Mouse (Mus musculus) lung, postnatal 0 days (tissue): ENCODE measurements around the gene Zfp108.
A peak's percentile ranks its signal among the peaks of the same experiment; 100 is the strongest.

Experiments used
- CTCF ChIP-seq: IDR thresholded peaks from 2 replicates; pipeline ENCODE4 v1.5.1; 2016; ENCODE audit warnings: antibody characterized with exemption, mild to moderate bottlenecking
- EP300 ChIP-seq: IDR thresholded peaks from 2 replicates; pipeline ENCODE4 v1.6.1; 2016; ENCODE audit warnings: antibody characterized with exemption, mild to moderate bottlenecking, control low read depth

DNA sequence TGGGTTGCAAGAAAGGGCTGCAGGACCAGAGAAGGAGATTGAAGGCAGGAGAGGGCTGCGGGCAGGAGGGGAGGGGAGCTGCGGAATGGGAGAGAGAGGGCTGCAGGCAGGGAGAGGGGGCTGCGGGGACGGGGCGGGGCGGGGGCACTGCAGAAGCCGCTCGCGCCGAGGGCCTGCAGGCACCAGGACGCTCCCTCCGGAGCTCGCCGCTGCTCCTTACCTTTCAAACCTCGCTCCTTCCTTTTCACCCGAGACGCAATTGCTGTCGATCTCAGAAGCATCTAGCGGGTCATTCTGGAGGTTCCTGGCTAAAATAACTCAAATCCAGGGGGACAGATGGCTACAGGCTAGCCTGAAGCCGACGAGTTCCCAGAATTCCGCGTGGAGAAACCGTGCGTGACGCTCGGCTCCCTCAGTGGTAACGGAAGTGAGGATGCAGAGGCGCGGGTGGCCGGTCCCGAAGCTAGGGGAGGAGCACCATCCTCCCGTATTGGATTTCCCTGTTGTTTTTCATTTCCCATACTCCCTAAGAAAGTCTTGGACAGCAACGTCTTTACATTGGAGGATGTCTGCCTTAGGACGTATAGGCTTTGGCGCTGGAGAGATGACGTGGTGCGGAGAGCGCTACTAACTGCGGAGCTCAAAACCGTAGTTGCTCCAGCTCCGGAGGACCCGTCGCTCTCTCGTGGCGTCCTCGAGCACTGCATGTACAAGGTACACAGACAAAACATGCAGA lies 44.5 kb downstream of the Zfp108 start:
- TF ChIP-seq CTCF (peak; percentile 63), EP300 (no peak)
